Mouse (Mus musculus) megakaryocyte, embryonic 14.5 days (primary cell): ENCODE measurements around the gene Gm12216.

Experiments
- FLI1 ChIP-seq: IDR thresholded peaks from 2 replicates; pipeline ENCODE4 v1.6.1; 2012; ENCODE audit warnings: low read length, inconsistent platforms, mixed read lengths
- GATA1 ChIP-seq: IDR thresholded peaks from 3 replicates; pipeline ENCODE4 v1.6.1; 2012; ENCODE audit warnings: mixed read lengths, low read length, inconsistent platforms, borderline replicate concordance

- TF ChIP-seq GATA1 (no peak), FLI1 (no peak)
Observed at GRCm38 (mm10) chr11:53795813-53796212, 63.2 kb downstream of the Gm12216 start.
